Mouse (Mus musculus): ENCODE measurements at regions not wholly inside any gene's neighbourhood (a gene's known extent, or its start where the extent isn't known, plus 50 kb on each side); places are given as distances from the start of the nearest gene placed in this dataset.

DNA sequence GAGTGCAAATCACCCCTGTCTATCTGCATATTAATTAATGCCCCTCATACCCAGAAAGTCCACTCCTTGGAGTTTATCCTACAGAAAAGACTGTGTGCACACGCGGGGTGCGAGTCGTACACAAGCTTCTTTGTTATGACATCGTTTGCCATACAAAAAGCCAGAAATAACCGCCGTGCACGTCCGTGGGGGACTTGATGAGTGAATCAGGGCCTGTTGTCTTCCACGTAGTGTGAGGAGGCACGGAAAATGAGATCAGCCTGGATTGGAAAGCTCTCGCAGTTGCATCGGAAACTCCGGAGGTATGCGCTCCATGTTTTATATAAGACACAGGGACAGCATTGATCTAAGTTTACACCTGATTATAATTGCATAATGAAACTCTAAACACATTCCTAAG, 120.3 kb downstream of the Etnk1 start:
- no peak for DNase-seq

GRCm38 (mm10) chr6:143288491-143289130, 121.6 kb downstream of the Etnk1 start:
- no peak for DNase-seq

- no peak for DNase-seq
Measured at GRCm38 (mm10) chr6:143293648-143294047, 126.6 kb downstream of the Etnk1 start.

GRCm38 (mm10) chr6:143298391-143298790, 131.4 kb downstream of the Etnk1 start:
- no peak for DNase-seq

DNA sequence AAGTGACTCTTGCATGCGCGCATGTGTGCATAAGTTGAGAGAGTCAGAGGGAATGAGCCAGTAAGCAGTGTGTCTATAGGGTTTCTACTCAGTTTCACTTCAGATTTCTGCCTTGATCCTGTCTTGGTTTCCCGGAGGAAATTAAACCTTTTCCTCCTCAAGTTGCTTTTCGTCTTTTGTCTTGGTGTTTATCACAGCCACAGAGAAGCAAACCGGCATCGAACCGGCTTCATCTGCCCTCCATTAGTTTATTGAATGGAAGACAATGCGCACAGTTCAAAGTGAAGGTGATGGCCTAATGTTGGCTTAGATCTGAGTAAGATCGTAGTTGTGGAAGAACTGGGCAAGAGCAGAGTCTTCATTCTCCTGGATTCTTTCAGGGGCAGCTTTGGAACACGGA, 134.4 kb downstream of the Etnk1 start:
- DNase-seq = no peak

- DNase-seq = peak; percentile 66
Measured at GRCm38 (mm10) chr6:143307327-143307726, 140.3 kb downstream of the Etnk1 start.

DNA sequence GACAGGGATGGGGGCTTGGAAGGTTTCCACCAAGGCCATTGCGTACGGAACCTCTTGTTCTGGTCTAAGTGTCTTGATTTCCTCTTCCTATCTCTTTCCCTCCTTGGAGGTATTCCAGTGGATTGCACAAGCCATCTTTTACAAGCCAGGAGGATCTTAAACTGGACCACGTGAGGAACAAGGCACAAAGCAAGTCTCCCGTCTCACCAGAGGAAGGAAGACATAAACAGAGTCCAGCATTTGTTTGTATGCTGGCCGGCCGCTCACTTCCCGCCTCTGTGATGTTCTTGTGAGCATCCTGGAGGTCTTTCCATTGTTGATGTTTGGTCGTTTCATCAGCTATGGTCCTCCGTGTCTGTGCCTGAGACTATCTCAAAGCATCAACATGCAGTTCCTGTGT, 148.8 kb downstream of the Etnk1 start:
- DNase-seq = peak; percentile 79

DNA sequence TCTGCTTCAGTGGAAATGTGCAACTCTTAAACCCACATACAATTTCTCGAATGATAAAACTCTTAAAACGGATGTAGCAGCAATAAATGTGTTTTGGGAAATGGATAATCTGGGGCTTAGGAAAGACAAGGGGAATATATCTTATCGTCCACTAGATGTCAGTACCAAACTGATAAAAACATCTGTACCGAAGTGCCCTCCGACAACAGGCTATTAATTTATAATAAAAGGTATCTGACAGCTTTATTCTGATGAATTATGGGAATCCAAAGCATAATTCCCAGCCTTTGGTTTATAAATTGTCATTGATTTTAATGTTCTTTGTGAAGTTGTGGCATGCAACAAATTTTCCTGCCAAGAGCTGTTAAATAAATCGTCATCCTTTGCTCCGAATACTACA, 153.4 kb downstream of the Etnk1 start:
- DNase-seq = no peak

GRCm38 (mm10) chr6:143324636-143325035, 157.6 kb downstream of the Etnk1 start:
- no peak for DNase-seq

DNA sequence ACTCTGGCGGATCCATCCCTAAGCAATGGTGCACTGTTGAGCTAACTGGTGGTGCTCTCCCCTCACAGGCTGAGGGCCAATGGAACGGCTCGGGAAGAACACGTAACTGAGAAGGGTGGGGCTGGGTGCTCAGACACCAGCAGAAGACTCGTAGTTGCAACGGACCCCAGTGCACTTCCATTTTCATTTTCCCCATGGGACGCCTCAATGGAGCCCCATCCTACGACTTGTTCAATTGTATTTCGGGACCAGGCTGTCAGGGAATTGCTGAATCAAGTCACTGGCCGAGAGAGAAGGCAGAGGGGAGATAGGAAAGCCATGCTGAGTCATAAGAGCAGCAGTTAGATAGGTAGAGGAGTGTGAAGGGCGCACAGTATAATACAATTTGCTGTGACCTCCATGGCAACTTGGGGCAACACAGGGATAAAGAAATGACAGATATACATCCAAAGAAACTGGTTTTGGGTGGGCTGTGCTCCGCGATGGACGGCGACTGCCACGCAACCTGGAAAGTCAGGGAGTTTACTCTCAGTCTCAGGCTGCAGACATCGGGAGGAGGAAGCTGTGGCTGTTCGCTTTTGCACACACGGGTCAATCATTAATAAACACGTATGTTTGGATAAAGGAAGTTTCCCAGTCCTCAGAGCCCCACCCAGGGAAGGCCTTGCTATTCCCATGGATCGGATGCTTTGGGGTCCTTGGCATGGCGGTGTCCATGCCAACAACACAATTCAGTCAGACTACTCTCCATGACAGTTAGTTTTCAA, 160.1 kb downstream of the Etnk1 start:
- peak; percentile 40 for DNase-seq

DNA sequence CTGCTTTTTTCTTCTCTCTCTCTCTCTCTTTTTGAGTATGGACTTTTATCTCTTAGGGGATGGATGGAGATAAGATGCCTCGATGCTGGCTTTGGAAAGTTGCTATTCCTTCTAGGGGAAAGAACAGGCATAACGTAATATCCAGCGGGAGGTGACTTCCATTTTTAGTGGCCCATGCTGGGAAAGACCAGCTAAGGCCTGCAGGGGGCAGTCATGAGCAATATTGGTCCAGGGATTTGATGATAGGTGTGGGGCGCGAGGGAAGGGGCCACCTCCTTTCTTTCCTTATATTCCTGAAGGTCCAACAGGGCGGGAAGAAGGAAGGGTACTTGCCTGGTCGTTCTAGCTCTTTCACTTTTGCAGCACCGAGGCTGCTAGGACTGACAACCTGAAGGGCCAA, 160.8 kb downstream of the Etnk1 start:
- no peak for DNase-seq

GRCm38 (mm10) chr6:143328202-143328601, 161.2 kb downstream of the Etnk1 start:
- DNase-seq = no peak

DNA sequence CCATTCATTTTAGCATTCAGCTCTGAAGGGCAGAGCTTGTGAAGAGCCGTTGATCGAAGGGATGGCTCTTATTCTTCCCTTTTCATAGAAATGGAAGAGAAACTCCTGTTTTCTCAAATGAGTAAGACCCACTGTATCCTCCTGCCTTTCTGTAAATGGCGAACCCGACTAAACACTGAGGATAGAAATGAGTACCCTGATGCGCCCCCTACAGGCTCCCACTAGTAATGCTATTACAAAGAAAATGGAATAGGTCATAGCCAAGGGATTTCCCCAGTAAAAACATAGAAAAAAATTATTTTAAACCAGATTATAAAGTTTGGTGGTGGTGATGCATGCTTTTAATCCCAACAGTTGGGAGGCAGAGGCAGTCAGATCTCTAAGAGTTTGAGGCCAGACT, 162.1 kb downstream of the Etnk1 start:
- DNase-seq = no peak

- DNase-seq = no peak
Measured at GRCm38 (mm10) chr6:143333493-143333892, 166.5 kb downstream of the Etnk1 start.

- DNase-seq = peak; percentile 58
Measured at GRCm38 (mm10) chr6:143336574-143336973, 169.6 kb downstream of the Etnk1 start.

DNA sequence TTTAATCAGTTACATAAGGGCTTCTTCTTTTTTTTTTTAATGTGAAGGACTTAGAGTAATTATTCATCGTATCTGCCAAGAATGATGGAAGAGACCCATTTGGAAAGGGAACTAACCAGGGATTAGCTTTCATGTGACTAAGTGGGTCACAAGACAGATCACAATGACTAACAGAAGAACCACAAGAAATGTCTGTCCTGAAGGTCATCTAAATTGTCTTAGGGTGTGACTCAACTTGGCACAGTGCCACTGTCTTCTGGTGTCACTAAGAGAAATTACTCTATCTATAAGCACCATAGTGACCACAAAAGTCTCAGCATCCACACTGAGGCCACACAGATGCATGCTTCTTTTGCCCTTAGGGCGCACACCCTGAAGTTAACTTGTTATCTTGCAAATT, 182.0 kb downstream of the Etnk1 start:
- no peak for DNase-seq

DNA sequence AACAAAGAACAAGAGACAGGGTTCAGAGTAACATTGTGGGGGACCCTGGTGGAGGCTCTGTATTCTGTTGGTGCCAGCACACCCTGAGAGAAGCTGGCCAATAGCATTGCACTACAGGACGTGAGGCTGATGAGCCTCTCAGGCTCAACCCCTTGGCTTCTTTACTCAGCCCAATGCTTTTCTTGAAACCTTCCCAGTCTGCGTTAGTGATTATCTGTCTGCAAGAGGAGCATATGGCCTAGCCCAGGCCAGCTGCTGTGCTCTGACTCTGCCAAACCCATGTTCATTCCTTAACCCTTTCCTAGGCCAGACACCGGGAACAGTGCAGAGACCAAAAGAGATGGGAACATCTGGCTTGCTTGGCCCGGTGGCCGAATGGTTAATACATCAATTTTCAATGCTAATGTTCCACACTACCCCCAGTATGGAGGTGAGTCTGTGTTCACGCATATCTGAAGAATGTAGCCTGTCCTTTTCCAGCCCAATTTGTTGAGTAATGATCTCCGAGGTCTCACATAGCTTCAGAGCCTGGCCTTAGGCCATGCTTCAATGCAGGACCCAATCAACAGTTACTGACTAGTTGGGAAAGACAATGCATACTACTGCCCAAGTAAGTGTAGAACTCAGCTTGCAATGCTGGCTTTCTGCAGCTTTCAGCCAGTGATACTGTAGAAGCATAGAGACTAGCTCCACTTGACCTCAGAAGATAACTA, 192.5 kb downstream of the Etnk1 start:
- DNase-seq = no peak

- peak; percentile 22 for DNase-seq
Measured at GRCm38 (mm10) chr6:143361149-143361725, 194.2 kb downstream of the Etnk1 start.

DNA sequence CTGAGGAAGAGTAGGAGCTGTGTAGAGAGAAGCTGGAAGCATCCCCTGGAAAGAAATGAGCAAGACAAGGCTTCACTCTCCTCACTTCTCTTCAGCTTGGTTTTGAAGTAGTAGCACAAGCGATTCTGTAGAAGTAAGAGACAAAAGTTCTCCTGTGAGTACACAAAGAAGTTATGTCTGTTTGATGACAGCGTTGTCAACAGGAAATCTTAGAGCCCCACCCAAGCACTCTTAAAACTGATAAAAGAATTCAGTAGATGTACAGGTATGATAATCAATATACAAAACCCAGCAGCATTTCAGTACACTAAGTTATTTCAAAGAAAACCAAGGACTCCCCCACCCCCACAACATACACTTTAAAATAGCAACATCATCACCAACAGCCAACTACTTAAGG, 194.9 kb downstream of the Etnk1 start:
- no peak for DNase-seq

DNA sequence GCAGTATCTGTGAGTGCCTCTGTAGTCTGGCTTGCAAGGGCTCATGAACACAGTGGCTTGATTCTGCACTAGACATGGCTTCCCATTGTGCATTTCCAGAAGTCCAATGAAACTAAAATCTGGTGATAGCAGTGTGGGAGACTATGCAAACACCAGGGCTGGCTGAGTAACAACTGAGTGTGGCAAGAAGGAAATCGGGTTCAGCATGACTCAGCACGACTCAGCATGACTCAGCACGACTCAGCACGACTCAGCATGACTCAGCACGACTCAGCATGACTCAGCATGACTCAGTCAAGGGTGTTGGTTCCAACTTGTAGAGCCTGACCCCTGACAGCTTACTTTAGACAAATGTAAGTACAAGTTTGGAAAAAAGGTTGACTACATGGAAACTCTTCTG, 198.8 kb downstream of the Etnk1 start:
- DNase-seq = no peak

DNA sequence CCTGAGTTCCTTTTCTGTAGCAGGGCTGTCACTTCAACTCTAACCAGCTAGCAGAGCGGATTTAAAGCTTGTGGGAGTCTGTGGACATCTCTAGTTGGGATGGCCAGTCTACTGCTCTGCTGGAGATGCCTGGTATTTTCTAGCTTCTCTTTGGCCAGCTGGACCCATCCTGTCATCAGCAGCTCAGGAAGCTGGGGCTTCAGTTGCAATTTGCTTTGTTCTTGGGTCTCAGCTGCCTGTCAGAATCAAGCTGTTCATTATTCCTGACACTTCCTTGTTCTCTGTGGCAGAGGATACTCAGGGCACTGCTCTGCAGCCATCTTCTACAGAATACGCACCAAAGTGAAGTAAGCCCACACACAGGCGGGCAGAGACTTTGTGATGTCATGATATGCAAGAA, 200.8 kb downstream of the Etnk1 start:
- DNase-seq = peak; percentile 19

GRCm38 (mm10) chr6:143368646-143369045, 201.6 kb downstream of the Etnk1 start:
- no peak for DNase-seq

DNA sequence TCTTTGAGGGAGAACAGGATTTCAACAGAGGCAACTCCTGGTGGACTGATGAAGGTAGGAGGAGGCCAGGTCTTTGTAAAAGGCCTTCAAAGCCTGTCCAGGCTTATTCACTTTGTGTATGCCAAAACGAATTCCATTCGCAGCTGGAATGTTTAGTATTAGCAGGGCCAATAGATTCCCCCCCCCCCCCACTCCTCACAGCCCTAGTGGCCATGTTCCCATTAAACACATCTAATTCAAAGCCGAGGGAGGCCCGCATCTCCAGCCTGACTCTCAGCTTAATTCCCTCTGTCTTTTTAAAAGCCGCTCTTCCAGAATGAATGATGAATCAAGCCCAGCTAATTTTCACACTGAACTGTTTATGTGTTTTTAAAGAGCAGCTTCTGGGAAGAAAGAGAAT, 205.5 kb downstream of the Etnk1 start:
- DNase-seq = no peak
